Mouse (Mus musculus) testis, adult 10 weeks (tissue): ENCODE measurements around the gene Wfdc15b. TPM values are rescaled to one million over a fixed set of nuclear protein-coding genes. Genes with fewer than 3 reads are reported as not detected.

Source experiments
- polyA plus RNA-seq: library from polyadenylated mRNA; stranded (reverse); fragments of 350-450 nt; fragmentation: Illumina TruSeq; extraction: RNeasy Lipid Tissue Mini Kit (QIAGEN cat#74804); gene quantifications from one replicate; pipeline ENCODE4 v1.2.3, GENCODE M21; 2014; ENCODE audit warnings: low read depth, low replicate concordance

Wfdc15b gene
- polyA plus RNA-seq: 0.62 TPM

DNA sequence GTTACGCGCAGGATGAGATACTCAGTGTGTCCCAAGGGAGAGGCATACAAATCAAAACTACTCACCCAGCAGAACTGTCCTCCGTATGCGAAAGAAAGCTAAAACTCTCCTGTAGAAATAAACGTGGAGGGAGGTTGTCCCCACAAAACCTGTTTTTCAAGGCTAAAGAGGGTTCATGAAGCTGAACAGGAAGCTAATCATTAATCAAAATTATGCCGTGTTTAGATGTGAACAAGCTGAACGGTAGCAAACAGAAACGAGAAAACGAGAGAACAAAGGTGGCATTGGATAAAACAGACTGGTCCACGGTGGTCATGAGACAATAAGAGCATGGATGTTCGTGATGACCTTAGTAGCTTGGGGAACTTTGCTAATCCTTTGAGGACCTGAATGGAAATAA is at the start of gene Wfdc15b:
Wfdc15b (minus strand) TSS at position 139 of the 400 bp plus-strand sequence.

DNA sequence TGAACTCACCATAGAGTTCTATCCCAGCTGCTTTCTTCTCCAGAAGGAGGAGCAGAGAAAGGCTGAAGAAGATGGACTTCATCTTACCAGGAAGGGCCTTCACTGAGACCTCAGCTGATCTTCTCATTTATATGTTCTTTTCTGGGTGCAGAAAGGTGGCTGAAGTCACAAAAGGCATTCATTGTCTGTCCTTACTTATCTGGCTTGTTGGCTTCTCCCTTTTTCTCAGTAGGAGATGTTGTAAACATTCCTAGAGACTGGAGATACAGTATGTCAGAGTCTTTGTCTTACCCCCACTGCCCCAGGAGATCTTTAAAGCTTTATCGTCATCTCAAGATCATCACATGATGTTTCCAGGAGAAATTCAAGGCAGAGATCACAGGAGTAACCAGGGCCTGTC is 35.1 kb upstream of the Wfdc15b start, which contains the start of gene Svs3b:
Svs3b (minus strand) TSS at position 101 of the 400 bp plus-strand sequence.

DNA sequence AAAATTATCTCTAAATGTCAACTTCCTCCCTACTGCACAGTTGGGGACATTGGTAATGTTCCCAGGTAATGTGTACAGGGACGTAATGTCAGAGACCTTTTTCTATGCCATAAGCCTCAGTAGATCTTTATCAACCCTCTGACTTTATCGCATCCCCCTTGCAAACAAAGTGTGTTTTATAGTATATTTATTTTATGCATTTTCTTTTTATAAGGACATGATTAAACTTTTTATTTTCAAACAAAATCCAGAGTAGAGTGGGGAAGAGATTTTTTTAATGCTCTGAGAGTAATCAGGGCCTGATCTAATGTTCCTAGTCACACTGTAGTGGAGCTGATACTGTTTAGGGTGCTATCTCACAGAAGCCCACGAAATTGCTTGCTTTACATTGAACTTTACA is 16.9 kb upstream of the Wfdc15b start, which contains the start of gene Svs2:
Svs2 (minus strand) TSS at position 101 of the 400 bp plus-strand sequence.

DNA sequence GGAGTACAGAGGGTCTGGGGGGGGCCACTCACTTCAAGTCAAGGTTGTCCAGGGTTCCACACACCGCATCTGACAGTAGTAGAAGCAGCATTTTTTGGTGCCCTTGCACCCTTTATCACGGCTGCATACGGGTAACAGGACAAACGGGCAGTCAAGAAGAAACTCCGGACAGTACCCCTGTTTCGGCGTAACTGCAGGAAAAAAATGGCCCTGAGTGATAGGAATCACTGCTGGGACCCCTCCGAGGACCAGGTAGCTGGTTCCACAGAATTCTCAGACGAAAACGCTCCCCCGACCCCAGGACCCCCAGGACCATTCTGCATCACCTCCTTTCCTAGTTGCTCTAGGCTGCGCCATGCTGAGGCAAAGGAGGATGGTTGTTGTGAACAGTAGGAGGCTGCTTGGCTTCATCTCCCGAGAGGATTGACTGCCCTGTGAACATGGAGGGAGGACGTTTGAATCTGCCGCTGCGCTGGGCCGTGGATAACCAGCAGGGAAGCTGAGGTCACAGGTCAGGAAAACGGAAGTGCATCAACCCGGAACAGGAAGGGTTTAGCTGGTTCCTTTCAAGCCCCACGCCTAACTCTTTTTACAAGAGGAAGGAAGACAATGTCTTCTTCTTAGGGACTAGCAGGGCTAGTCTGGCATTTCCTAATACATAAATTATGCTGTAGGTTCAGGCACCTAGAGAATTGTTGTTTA is 21.7 kb downstream of the Wfdc15b start, which contains the start of gene Wfdc15a:
Wfdc15a (minus strand) TSS at position 505 of the 702 bp plus-strand sequence.

DNA sequence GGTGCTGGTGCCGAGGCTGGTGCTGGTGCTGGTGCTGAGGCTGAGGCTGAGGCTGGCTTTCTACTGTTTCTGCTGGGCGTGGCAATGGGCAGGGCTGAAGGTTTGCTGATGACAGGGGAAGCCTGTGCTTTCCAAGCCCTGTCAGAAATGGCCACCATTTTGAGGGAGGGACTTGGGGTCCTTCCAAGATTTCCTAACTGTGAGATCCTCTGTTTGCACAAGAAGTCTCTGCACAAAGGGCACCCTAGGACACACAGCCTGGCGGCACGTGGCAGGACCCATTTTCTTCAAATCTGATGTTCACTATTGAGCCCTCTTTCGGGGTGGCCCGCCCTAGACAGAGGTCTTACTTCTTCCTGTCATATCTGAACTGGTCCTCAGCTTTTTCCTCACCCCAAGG is 30.9 kb downstream of the Wfdc15b start, which contains the start of gene Wfdc12:
Wfdc12 (minus strand) TSS at position 33 of the 400 bp plus-strand sequence.

DNA sequence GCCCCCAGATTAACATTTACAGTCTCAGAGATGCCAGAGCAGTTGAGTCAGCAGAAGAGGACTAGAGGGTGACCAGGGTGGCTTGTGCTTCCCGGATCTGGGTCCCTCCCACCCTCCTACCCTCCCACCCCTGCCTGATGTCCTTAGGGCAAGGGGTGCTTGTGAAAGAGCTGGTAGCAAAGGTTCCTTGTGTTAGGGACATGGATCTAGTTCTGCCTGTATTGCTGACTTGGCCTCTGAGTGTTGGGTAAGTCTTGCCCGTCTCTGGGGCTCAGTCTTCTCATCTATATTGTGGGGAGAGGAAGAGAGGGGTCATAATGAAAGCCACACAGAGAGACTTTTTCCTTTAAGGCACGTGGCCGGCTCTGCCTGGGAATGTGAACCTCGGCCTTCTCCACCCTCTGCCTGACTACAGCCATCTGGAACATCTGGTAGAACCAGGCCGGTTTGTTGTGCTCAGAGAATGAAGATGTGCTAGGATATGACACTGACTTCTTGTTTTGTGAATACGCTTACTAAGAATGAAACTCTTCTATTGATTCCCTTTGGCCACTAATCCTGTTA is 38.7 kb downstream of the Wfdc15b start, which contains the start of gene Wfdc5:
Wfdc5 (minus strand) TSS at position 51 of the 564 bp plus-strand sequence.

DNA sequence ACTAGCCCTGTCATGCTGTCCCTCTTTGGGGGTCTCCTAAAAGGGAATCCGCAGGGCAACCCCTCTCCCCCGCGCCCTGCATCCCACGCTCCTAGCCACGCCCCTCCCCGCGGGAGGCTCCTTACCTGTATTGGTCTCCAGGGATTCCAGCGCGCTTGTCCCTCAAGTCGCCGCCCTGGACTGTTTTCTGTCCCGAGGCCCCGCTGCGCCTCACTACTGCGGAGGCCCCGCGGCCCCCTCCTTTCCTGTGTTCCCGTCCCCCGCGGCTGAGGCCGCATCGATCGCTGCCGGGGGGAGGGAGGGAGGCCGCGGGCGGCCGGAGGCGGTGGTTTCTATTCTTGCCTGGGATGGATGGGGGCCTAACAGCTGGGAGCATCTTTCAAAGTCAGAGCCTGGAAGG is 50.6 kb downstream of the Wfdc15b start, which contains the start of gene Kcns1:
Kcns1 (minus strand) TSS at position 212 of the 400 bp plus-strand sequence.

Other genes starting within 250 kb of the Wfdc15b start
- 68.3 TPM for gene Ywhab, start 226.7 kb downstream of the Wfdc15b start, polyA plus RNA-seq
- 0.42 TPM for gene Pabpc1l, start 196.2 kb downstream of the Wfdc15b start, polyA plus RNA-seq
- gene Stk4, start 151.3 kb downstream of the Wfdc15b start, polyA plus RNA-seq: 62.3 TPM
- 21.5 TPM for gene Tomm34, start 150.5 kb downstream of the Wfdc15b start, polyA plus RNA-seq
- 0.07 TPM for gene Kcns1, start 50.5 kb downstream of the Wfdc15b start, polyA plus RNA-seq
- not detected for gene Wfdc5, start 38.9 kb downstream of the Wfdc15b start, polyA plus RNA-seq
- gene Wfdc12, start 31.1 kb downstream of the Wfdc15b start, polyA plus RNA-seq: not detected
- gene Wfdc15a, start 21.5 kb downstream of the Wfdc15b start, polyA plus RNA-seq: 104 TPM
- not detected for gene Svs2, start 16.8 kb upstream of the Wfdc15b start, polyA plus RNA-seq
- gene Svs3b, start 35.0 kb upstream of the Wfdc15b start, polyA plus RNA-seq: 0.50 TPM
- 1.5 TPM for gene Svs4, start 56.8 kb upstream of the Wfdc15b start, polyA plus RNA-seq
- gene Svs3a, start 67.6 kb upstream of the Wfdc15b start, polyA plus RNA-seq: not detected
- gene Svs6, start 95.1 kb upstream of the Wfdc15b start, polyA plus RNA-seq: 3.8 TPM
- gene Svs5, start 111.1 kb upstream of the Wfdc15b start, polyA plus RNA-seq: 8.0 TPM
- 0.27 TPM for gene Slpi, start 167.4 kb upstream of the Wfdc15b start, polyA plus RNA-seq
- gene Rbpjl, start 181.5 kb upstream of the Wfdc15b start, polyA plus RNA-seq: not detected
- not detected for gene Matn4, start 183.5 kb upstream of the Wfdc15b start, polyA plus RNA-seq
- 23.5 TPM for gene Sdc4, start 222.2 kb upstream of the Wfdc15b start, polyA plus RNA-seq
- 6.3 TPM for gene Sys1, start 235.3 kb upstream of the Wfdc15b start, polyA plus RNA-seq
- gene Gm20458, start 239.3 kb upstream of the Wfdc15b start, polyA plus RNA-seq: not detected